Mouse (Mus musculus): ENCODE data around the gene Ntf3.

DNA sequence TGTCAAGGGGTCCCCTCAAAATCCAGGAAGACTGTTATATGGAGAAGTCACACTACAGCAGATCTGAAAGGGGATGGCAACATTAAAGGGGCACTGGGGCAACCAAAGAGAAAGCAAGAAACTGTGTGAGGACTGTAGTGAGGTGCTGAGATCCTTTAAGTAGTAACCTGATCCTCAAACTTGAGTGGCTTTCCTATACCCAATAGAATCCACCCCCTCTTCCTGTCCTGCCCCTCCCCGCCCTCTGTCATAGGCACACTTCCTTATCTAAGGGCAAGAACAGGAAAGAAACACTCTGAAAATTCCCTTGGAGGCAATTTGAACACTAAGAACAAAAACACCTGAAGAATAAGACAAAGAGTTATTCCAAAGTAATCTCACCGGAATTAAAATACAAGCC is 13.6 kb downstream of the Ntf3 start:
- no peak for TF ChIP-seq CTCF (IDR thresholded peaks at IDR 0.05 in 2 of 3, conservative IDR thresholded peaks at IDR 0.05 in 1 of 3; ENCODE audit: control insufficient read depth in 1 of 3, insufficient read depth in 1 of 3, low read depth in 2 of 3, low read length in 3 of 3, poor library complexity in 1 of 3, severe bottlenecking in 1 of 3)
- TF ChIP-seq MYC (IDR thresholded peaks at IDR 0.05; ENCODE audit: low read depth, low read length), result no peak
- TF ChIP-seq USF2 (IDR thresholded peaks at IDR 0.05; ENCODE audit: borderline replicate concordance in 1 of 2, insufficient read depth in 1 of 2, low read depth in 1 of 2, low read length in 2 of 2), result no peak
- no peak for TF ChIP-seq ELF1 (IDR thresholded peaks at IDR 0.05; ENCODE audit: low read depth, low read length)
- TF ChIP-seq POLR2AphosphoS2 (IDR thresholded peaks at IDR 0.05; ENCODE audit: low read length), result no peak
- no peak for TF ChIP-seq NRF1 (IDR thresholded peaks at IDR 0.05; ENCODE audit: insufficient read depth, low read depth, low read length, poor library complexity, severe bottlenecking)
- no peak for TF ChIP-seq EP300 (IDR thresholded peaks at IDR 0.05; ENCODE audit: low read depth in 1 of 2, low read length in 2 of 2)
- TF ChIP-seq POLR2A (IDR thresholded peaks at IDR 0.05; ENCODE audit: control insufficient read depth in 1 of 2, insufficient read depth in 1 of 2, low read depth in 1 of 2, low read length in 2 of 2, poor library complexity in 1 of 2), result no peak
- no peak for TF ChIP-seq ZC3H11A (IDR thresholded peaks at IDR 0.05; ENCODE audit: low read depth, low read length)
- TF ChIP-seq CHD1 (IDR thresholded peaks at IDR 0.05; ENCODE audit: low read depth, low read length), result no peak
- no peak for TF ChIP-seq RCOR1 (IDR thresholded peaks at IDR 0.05; ENCODE audit: low read depth, low read length)
- TF ChIP-seq MAX (IDR thresholded peaks at IDR 0.05; ENCODE audit: low read length), result no peak
- TF ChIP-seq MAFK (IDR thresholded peaks at IDR 0.05; ENCODE audit: borderline replicate concordance, low read depth, low read length), result no peak
